ENCODE assay signal across 10 mouse cellular contexts in genomic region chr17:86038211-86038648, GRCm38 (mm10).
A peak's percentile ranks its signal among the peaks of the same experiment; 100 is the strongest.
DNase-seq lines count a peak whose midpoint lies in the region; ATAC-seq lines count a peak whose summit lies in the region.
"Had no signal": no experiment of that assay in that cellular context is flagged by ENCODE, and none has a peak within 500 bp of the region (broad histone marks: within the 10 kb centered on the region; RNA-seq: fewer than 3 reads in every experiment).

No protein-coding gene starts in this region.

- peak overlapping the region; percentile 50 to 61 for H3K27ac ChIP-seq in heart, embryonic 14.5 days (replicated peaks in 1 of 2; ENCODE audit: control insufficient read depth in 1 of 2, insufficient read depth in 1 of 2, low read depth in 2 of 2, low read length in 2 of 2)
- H3K27ac ChIP-seq in limb, embryonic 12.5 days: peak overlapping the region; percentile 83
- H3K27ac ChIP-seq in hindbrain, embryonic 16.5 days (ENCODE audit: low read depth, low read length): no peak overlapping the region
- H3K27ac ChIP-seq: hindbrain, embryonic 14.5 days; midbrain, embryonic 15.5 days had no signal

- H3K9ac ChIP-seq in heart, embryonic 14.5 days (ENCODE audit: low read length): 0 out of 2 replicates have a peak overlapping the region, but pooled peaks have one; percentile 41
- no peak overlapping the region for H3K9ac ChIP-seq in limb, embryonic 12.5 days (replicated peaks)
- no peak overlapping the region for H3K9ac ChIP-seq in hindbrain, embryonic 16.5 days (ENCODE audit: low read depth, low read length)
- H3K9ac ChIP-seq: hindbrain, embryonic 14.5 days; midbrain, embryonic 15.5 days had no signal

- H3K4me2 ChIP-seq in heart, embryonic 14.5 days (ENCODE audit: low read length): peak overlapping the region; percentile 54
- peak overlapping the region; percentile 26; the same call in 1 of the 2 replicates for H3K4me2 ChIP-seq in limb, embryonic 12.5 days
- H3K4me2 ChIP-seq in hindbrain, embryonic 16.5 days (ENCODE audit: low read length): no peak overlapping the region
- H3K4me2 ChIP-seq: hindbrain, embryonic 14.5 days; midbrain, embryonic 15.5 days had no signal

- WGBS in heart, embryonic 14.5 days: 16% methylated on average over 13 of the region's 13 CpGs
- whole genome bisulfite sequencing in limb, embryonic 12.5 days: 16% methylated on average over 13 of the region's 13 CpGs
- 63% methylated on average over 13 of the region's 13 CpGs for WGBS in hindbrain, embryonic 16.5 days

- peak; percentile 13 for DNase-seq in CD4-positive, CD25-positive, alpha-beta regulatory T cell, adult 2 months (ENCODE audit: low read depth, low spot score)
- peak; percentile 3 for DNase-seq in brain, adult 2 months (ENCODE audit: low read depth, low spot score)
- no peak for DNase-seq in left cerebral cortex, adult 11 months (ENCODE audit: low spot score)
- no peak for DNase-seq in layer of hippocampus, adult 9-11 months

- no peaks in the 10 kb centered on the region for H3K36me3 ChIP-seq in heart, embryonic 14.5 days (ENCODE audit: control insufficient read depth, insufficient read depth, low read length)
- H3K36me3 ChIP-seq in limb, embryonic 12.5 days: no peaks in the 10 kb centered on the region
- H3K36me3 ChIP-seq in hindbrain, embryonic 16.5 days (ENCODE audit: control insufficient read depth, insufficient read depth, low read length): no peaks in the 10 kb centered on the region
- H3K36me3 ChIP-seq: midbrain, embryonic 15.5 days had no signal

- H3K27me3 ChIP-seq in heart, embryonic 14.5 days (ENCODE audit: control insufficient read depth, insufficient read depth, low read length): no peaks in the 10 kb centered on the region
- no peaks in the 10 kb centered on the region for H3K27me3 ChIP-seq in limb, embryonic 12.5 days
- H3K27me3 ChIP-seq in hindbrain, embryonic 16.5 days (replicated peaks; ENCODE audit: control insufficient read depth, insufficient read depth, low read length): no peaks in the 10 kb centered on the region
- H3K27me3 ChIP-seq: midbrain, embryonic 15.5 days had no signal

- no peak overlapping the region for H3K4me3 ChIP-seq in heart, embryonic 14.5 days (ENCODE audit: control insufficient read depth in 1 of 2, insufficient read depth in 1 of 2, low read depth in 1 of 2, low read length in 2 of 2)
- no peak overlapping the region for H3K4me3 ChIP-seq in limb, embryonic 12.5 days (replicated peaks)
- no peak overlapping the region for H3K4me3 ChIP-seq in hindbrain, embryonic 16.5 days (ENCODE audit: low read length)
- H3K4me3 ChIP-seq: midbrain, embryonic 15.5 days had no signal

- ATAC-seq in CD4-positive, CD25-positive, alpha-beta regulatory T cell, adult 4 months: no peak
- no peak for ATAC-seq in heart, embryonic 14.5 days (ENCODE audit: insufficient number of reproducible peaks, insufficient read depth, low FRiP score, low read depth)
- ATAC-seq in limb, embryonic 12.5 days (ENCODE audit: insufficient number of reproducible peaks, insufficient read depth, low FRiP score, low TSS enrichment, low read depth): no peak
- no peak for ATAC-seq in hindbrain, embryonic 16.5 days
- ATAC-seq: midbrain, embryonic 15.5 days had no signal

- H3K9me3 ChIP-seq in heart, embryonic 14.5 days (ENCODE audit: control insufficient read depth, low read length): no peaks in the 10 kb centered on the region
- H3K9me3 ChIP-seq in limb, embryonic 12.5 days: no peaks in the 10 kb centered on the region
- H3K9me3 ChIP-seq in hindbrain, embryonic 16.5 days (ENCODE audit: control insufficient read depth, low read length): no peaks in the 10 kb centered on the region
- H3K9me3 ChIP-seq: midbrain, embryonic 15.5 days had no signal

- peaks cover 9 to 10% of the 10 kb centered on the region in 2 experiments for H3K4me1 ChIP-seq in heart, embryonic 14.5 days (ENCODE audit: control insufficient read depth in 2 of 2, insufficient read depth in 2 of 2, low read length in 2 of 2)
- H3K4me1 ChIP-seq in limb, embryonic 12.5 days (replicated peaks): peaks cover 64% of the 10 kb centered on the region
- no peaks in the 10 kb centered on the region for H3K4me1 ChIP-seq in hindbrain, embryonic 16.5 days (ENCODE audit: control insufficient read depth, insufficient read depth, low read depth, low read length)
- H3K4me1 ChIP-seq: midbrain, embryonic 15.5 days had no signal

Comparison
In these comparisons a context has a peak if more than half of its experiments do, and no peak if none do; other contexts are left out.
1. DNase-seq: peak in CD4-positive, CD25-positive, alpha-beta regulatory T cell, adult 2 months (single experiment) and brain, adult 2 months (single experiment); none in left cerebral cortex, adult 11 months (single experiment) and layer of hippocampus, adult 9-11 months (single experiment).